Mouse (Mus musculus): ENCODE measurements around the gene Cdh9. TPM values are rescaled to one million over a fixed set of nuclear protein-coding genes. Genes with fewer than 3 reads are reported as not detected.

Cdh9 gene
- total RNA-seq (2015; ENCODE audit: low replicate concordance) (not detected in 2 replicates), total RNA-seq (2017; ENCODE audit: low replicate concordance) (not detected in 2 replicates)

GRCm38 (mm10) chr15:16728470-16729011, at the start of gene Cdh9:
TSS of gene Cdh9 (plus strand) at chr15:16728756.
- no peak for ATAC-seq (replicated peaks; ENCODE audit: low FRiP score, poor library complexity, severe bottlenecking)

- no peak for ATAC-seq (replicated peaks; ENCODE audit: low FRiP score, poor library complexity, severe bottlenecking)
Observed at GRCm38 (mm10) chr15:16679096-16679495, 49.5 kb upstream of the Cdh9 start.

DNA sequence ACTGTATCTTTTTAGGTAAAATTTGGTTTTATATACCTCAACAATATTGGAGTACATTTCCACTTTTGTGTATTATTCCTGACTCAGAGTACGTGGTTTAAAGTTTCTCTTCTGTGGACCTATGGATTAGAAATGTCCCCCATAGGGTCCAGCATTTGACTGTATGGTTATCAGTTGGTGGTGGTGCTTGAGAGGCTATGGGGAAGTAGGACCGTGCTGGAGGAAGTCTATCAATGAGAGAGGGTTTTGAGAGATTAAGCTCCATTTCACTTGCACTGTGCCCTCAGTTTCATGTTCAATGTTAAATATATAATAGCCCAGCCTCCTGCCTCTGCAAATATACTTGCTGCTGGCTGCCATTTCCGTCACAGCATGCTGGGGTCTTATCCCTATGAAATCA, 28.7 kb upstream of the Cdh9 start:
- ATAC-seq (replicated peaks; ENCODE audit: low FRiP score, poor library complexity, severe bottlenecking) = no peak

DNA sequence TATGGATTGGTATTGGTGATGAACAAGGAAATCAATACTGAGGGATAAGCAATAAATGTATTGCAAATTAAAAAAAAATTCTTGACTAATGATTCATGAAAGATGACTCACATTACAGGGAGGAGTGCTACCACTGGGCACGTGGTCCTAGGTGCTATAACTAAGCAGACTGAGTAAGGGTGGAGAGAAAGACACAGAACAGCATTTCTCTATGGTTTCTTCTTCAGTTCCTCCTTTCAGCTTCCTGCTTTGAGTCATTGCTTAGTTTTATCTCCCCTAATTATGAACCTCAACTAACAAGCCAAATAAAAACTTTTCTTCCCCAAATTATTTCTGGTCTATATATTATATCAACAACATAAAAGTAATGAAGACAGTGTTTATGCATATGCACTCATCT, 26.2 kb upstream of the Cdh9 start:
- no peak for ATAC-seq (replicated peaks; ENCODE audit: low FRiP score, poor library complexity, severe bottlenecking)

DNA sequence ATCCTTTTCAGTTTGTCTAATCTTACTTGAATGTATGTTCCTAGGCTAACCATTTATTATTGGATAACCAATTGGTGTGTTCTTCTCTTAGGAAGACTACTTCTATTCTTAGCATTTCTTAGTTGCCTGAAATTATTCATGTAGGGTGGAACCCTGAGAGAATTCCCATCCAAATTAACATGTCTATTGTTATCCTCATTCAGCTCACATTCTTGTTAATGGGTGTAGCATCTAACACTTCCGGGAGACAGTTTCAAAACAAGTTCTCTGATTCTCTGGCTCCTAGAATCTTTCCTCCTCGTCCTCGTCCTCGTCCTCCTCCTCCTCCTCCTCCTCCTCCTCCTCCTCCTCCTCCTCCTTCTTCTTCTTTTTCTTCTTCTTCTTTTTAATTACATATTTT, 10.5 kb downstream of the Cdh9 start:
- no peak for ATAC-seq (replicated peaks; ENCODE audit: low FRiP score, poor library complexity, severe bottlenecking)

- ATAC-seq (replicated peaks; ENCODE audit: low FRiP score, poor library complexity, severe bottlenecking) = no peak
Observed at GRCm38 (mm10) chr15:16746672-16747071, 18.1 kb downstream of the Cdh9 start.

DNA sequence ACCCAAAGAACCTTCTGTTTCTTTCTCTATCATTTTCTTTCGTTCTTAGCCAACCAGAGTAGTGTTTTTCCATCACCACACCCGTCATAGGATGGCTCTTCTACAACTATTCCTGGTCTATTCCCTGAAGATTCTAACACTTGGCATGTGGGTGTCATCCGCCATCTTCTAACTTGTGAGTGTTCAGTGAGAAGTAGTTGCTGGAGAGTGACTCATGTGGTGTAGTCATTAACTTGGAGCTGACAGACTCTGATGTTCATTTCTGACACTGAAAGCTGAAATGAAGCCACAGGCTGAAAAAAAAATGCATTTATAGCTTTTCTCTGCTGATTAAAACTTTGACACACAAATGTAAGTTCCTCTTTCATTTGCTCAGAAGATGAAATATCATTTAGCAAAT, 34.7 kb downstream of the Cdh9 start:
- ATAC-seq (replicated peaks; ENCODE audit: low FRiP score, poor library complexity, severe bottlenecking) = no peak

DNA sequence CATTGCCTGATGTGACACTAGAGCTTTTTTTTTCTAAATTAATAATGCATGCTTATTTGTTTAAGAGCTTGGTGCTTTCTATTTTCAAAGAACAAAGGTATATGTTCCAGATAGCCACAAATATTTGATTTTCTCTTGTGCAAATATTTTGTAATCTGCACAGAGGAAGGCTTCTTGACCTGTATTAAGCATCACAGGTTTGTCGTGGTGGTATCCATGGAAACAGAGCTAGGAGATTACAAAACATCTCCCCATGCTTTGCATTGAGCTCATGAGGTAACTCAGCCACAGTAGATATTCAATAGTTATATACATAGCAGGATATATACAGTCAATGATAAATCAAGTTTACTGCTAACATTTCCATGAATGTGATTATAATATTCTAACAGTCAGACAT, 56.0 kb downstream of the Cdh9 start:
- no peak for ATAC-seq (replicated peaks; ENCODE audit: low FRiP score, poor library complexity, severe bottlenecking)

- no peak for ATAC-seq (replicated peaks; ENCODE audit: low FRiP score, poor library complexity, severe bottlenecking)
Observed at GRCm38 (mm10) chr15:16792857-16793256, 64.3 kb downstream of the Cdh9 start.

GRCm38 (mm10) chr15:16801302-16801701, 72.7 kb downstream of the Cdh9 start:
- no peak for ATAC-seq (replicated peaks; ENCODE audit: low FRiP score, poor library complexity, severe bottlenecking)

GRCm38 (mm10) chr15:16810787-16811186, 82.2 kb downstream of the Cdh9 start:
- no peak for ATAC-seq (replicated peaks; ENCODE audit: low FRiP score, poor library complexity, severe bottlenecking)

GRCm38 (mm10) chr15:16814035-16814434, 85.5 kb downstream of the Cdh9 start:
- ATAC-seq (replicated peaks; ENCODE audit: low FRiP score, poor library complexity, severe bottlenecking) = no peak

DNA sequence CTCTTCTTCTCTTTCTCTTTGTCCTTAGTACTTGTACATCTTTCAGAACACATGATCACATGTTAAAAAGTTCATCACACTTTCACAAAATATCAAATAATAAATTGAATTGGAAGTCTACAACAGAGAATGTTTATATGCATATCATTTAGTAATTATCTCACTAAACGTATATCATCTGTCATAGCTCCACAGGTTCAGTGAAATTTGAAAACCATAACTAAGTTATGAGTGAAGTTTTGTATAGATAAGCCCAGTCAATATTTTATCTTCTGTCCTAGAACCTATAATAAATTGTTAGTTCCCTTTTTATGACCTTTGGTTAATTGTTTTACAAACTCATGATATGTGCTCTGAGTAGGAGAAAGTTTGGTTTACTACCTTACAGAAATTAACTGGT, 106.2 kb downstream of the Cdh9 start:
- ATAC-seq (replicated peaks; ENCODE audit: low FRiP score, poor library complexity, severe bottlenecking) = no peak

GRCm38 (mm10) chr15:16882542-16882941, 154.0 kb downstream of the Cdh9 start:
- ATAC-seq (replicated peaks; ENCODE audit: low FRiP score, poor library complexity, severe bottlenecking) = no peak

DNA sequence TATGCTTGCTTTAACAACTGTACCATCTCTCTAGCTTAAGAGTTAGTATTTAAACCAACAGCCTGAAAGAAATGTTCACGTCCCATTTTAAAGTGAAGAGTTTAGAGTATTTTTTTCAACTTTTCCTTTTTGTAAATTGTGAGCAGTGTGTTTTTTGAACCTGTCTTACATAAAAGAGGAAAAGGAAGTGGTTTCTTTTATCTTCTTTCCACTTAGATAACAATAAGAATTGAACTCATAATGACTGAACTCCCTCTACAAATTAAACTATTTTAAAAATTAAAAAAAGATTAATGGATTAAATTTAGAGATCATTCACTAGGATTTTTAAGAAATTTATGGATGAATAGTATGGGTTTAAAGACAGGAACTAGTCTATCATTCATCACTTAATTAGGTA, 168.1 kb downstream of the Cdh9 start:
- no peak for ATAC-seq (replicated peaks; ENCODE audit: low FRiP score, poor library complexity, severe bottlenecking)
